Mouse (Mus musculus): ENCODE data around the gene Cep78.

GRCm38 (mm10) chr19:16028746-16029252 is 44.0 kb upstream of the Cep78 start:
- TF ChIP-seq CTCF (conservative IDR thresholded peaks at IDR 0.05; ENCODE audit: low read length) (no peak), NANOG (IDR thresholded peaks at IDR 0.05; ENCODE audit: borderline replicate concordance, low read length) (no peak), POU5F1 (IDR thresholded peaks at IDR 0.05; ENCODE audit: borderline replicate concordance, low read length) (no peak)
